26 mouse cellular contexts compared by ENCODE assay signal in genomic region chr5:117596803-117597202, GRCm38 (mm10).
"Had no signal": no experiment of that assay in that cellular context is flagged by ENCODE, and none has a peak within 500 bp of the region (broad histone marks: within the 10 kb centered on the region; RNA-seq: fewer than 3 reads in every experiment).

No protein-coding gene starts in this region.

- H3K4me1 ChIP-seq: embryonic facial prominence, embryonic 12.5 days; embryonic facial prominence, embryonic 13.5 days; embryonic facial prominence, embryonic 15.5 days; heart, embryonic 10.5 days had no signal

- H3K36me3 ChIP-seq: embryonic facial prominence, embryonic 10.5 days; embryonic facial prominence, embryonic 12.5 days; embryonic facial prominence, embryonic 13.5 days; embryonic facial prominence, embryonic 15.5 days; forebrain, embryonic 12.5 days; forebrain, embryonic 15.5 days; heart, embryonic 10.5 days had no signal

- H3K27me3 ChIP-seq: embryonic facial prominence, embryonic 13.5 days; embryonic facial prominence, embryonic 15.5 days; forebrain, embryonic 12.5 days; forebrain, embryonic 13.5 days; forebrain, embryonic 15.5 days had no signal

- H3K4me3 ChIP-seq: embryonic facial prominence, embryonic 10.5 days; embryonic facial prominence, embryonic 12.5 days; embryonic facial prominence, embryonic 13.5 days; embryonic facial prominence, embryonic 15.5 days; erythroblast, embryonic 14.5 days; forebrain, embryonic 12.5 days; forebrain, embryonic 13.5 days; forebrain, embryonic 15.5 days; gastrocnemius, adult 2 months; heart, adult 2 months; heart, embryonic 10.5 days had no signal

- DNase-seq: cerebellum, adult 8-10 months; cerebellum, adult 9-10 months; cerebellum, adult 9-11 months; cerebellum, postnatal 25 days; cerebellum, postnatal 36 days; embryo, embryonic 11 days; gastrocnemius, adult 2 months; gastrocnemius, postnatal 10 days; gastrocnemius, postnatal 14 days; gastrocnemius, postnatal 25 days; gastrocnemius, postnatal 36 days; heart, adult 11 months; heart, adult 18-20 months; heart, adult 2 months had no signal

- H3K4me2 ChIP-seq: embryonic facial prominence, embryonic 12.5 days; embryonic facial prominence, embryonic 13.5 days; embryonic facial prominence, embryonic 15.5 days; forebrain, embryonic 12.5 days; forebrain, embryonic 13.5 days; forebrain, embryonic 15.5 days; heart, embryonic 11.5 days had no signal

- ATAC-seq: forebrain, embryonic 13.5 days; forebrain, embryonic 14.5 days; forebrain, embryonic 15.5 days; forebrain, embryonic 16.5 days had no signal

- H3K27ac ChIP-seq: embryonic facial prominence, embryonic 10.5 days; embryonic facial prominence, embryonic 12.5 days; embryonic facial prominence, embryonic 13.5 days; embryonic facial prominence, embryonic 15.5 days; forebrain, embryonic 12.5 days; forebrain, embryonic 13.5 days; forebrain, embryonic 15.5 days; gastrocnemius, adult 2 months; heart, adult 2 months; heart, embryonic 10.5 days had no signal

- H3K9me3 ChIP-seq: embryonic facial prominence, embryonic 10.5 days; embryonic facial prominence, embryonic 12.5 days; embryonic facial prominence, embryonic 13.5 days; embryonic facial prominence, embryonic 15.5 days; forebrain, embryonic 12.5 days; forebrain, embryonic 13.5 days; forebrain, embryonic 15.5 days; heart, embryonic 10.5 days had no signal

- H3K9ac ChIP-seq: embryonic facial prominence, embryonic 12.5 days; embryonic facial prominence, embryonic 13.5 days; embryonic facial prominence, embryonic 15.5 days; forebrain, embryonic 12.5 days; forebrain, embryonic 13.5 days; forebrain, embryonic 15.5 days had no signal
